ENCODE assay signal across 8 mouse cellular contexts in genomic region chrX:129749571-129750061, GRCm38 (mm10). TPM values are rescaled to one million over a fixed set of nuclear protein-coding genes. Genes with fewer than 3 reads are reported as not detected.
DNase-seq lines count a peak whose midpoint lies in the region; ATAC-seq and TF ChIP-seq lines count a peak whose summit lies in the region.

TSS of gene Diaph2 (plus strand) at chrX:129749742.

- TF ChIP-seq CTCF in Patski (IDR thresholded peaks at IDR 0.05) = no peak

- no peaks in the 10 kb centered on the region for H3K9me3 ChIP-seq in hindbrain, embryonic 13.5 days

- H3K27ac ChIP-seq in hindbrain, embryonic 13.5 days = no peak within 1 kb of the TSS

- POLR2A ChIA-PET in Patski (lab: Charles Lee) = no interaction called here

- H3K4me1 ChIP-seq in hindbrain, embryonic 13.5 days (replicated peaks) = no peaks in the 10 kb centered on the region

- DNase-seq in Patski (ENCODE audit: low read depth, low spot score) = peak; percentile 15
- peak; percentile 69 for DNase-seq in cerebellum, postnatal 14 days
- DNase-seq in frontal cortex, postnatal 14 days (ENCODE audit: low spot score in 2 of 2) = peak; percentile 50 to 71
- DNase-seq in layer of hippocampus, postnatal 14 days (ENCODE audit: low spot score in 2 of 2) = peak; percentile 54 to 72
- DNase-seq in lung, postnatal 14 days = peak; percentile 79
- peak; percentile 81 for DNase-seq in ovary, postnatal 36 days (ENCODE audit: low spot score)
- peak; percentile 86 for DNase-seq in thymus, postnatal 14 days

- CTCF ChIA-PET in Patski (lab: Charles Lee) = interaction anchor here (1.6 kb wide), 1 partner anchor 39 kb away, joined by 4 read pairs; no protein-coding TSS in a partner anchor

- in situ Hi-C loops in Patski (cut with MboI; ENCODE audit: low pct_unique_long_range_greater_than_20kb) = no loop called here

- 17% methylated on average over 44 of the region's 49 CpGs for WGBS in hindbrain, embryonic 13.5 days

- peak; percentile 92 for ATAC-seq in Patski
- ATAC-seq in hindbrain, embryonic 13.5 days (ENCODE audit: low FRiP score) = peak; percentile 95

- no peaks in the 10 kb centered on the region for H3K36me3 ChIP-seq in hindbrain, embryonic 13.5 days

- H3K4me2 ChIP-seq in hindbrain, embryonic 13.5 days = peak within 1 kb of the TSS; percentile 58

- H3K4me3 ChIP-seq in hindbrain, embryonic 13.5 days = peak within 1 kb of the TSS; percentile 54

- H3K27me3 ChIP-seq in Patski = peaks cover 4% of the 10 kb centered on the region
- H3K27me3 ChIP-seq in hindbrain, embryonic 13.5 days = no peaks in the 10 kb centered on the region

- H3K9ac ChIP-seq in hindbrain, embryonic 13.5 days = peak within 1 kb of the TSS; percentile 73

RNA-seq across cellular contexts. Expression of gene Diaph2, which starts in this region (rescaled TPM):
- polyA plus RNA-seq in Patski (2021) = 19.1 TPM
- polyA plus RNA-seq in hindbrain, embryonic 13.5 days (2015; fragmentation: Nextera tagmentation; extraction: Ambion mirVana) = 4.0 and 4.7 TPM in 2 replicates
- 10 to 100 TPM; 17.7 to 17.9 TPM for total RNA-seq in layer of hippocampus, postnatal 14 days (2021)

Comparison
In these comparisons a context has a peak if more than half of its experiments do, and no peak if none do; other contexts are left out.
1. DNase-seq: peak in every context shown above with its lines; median percentile 86 in thymus, postnatal 14 days; 81 in ovary, postnatal 36 days; 79 in lung, postnatal 14 days; 69 in cerebellum, postnatal 14 days; 63 in layer of hippocampus, postnatal 14 days; 60 in frontal cortex, postnatal 14 days; 15 in Patski.